Mouse (Mus musculus): ENCODE results near the gene Pou2f1. TPM values are rescaled to one million over a fixed set of nuclear protein-coding genes. Genes with fewer than 3 reads are reported as not detected.
A peak's percentile ranks its signal among the peaks of the same experiment; 100 is the strongest.

Gene Pou2f1
- polyA plus RNA-seq, 1 experiment from 2014 or later: 20.9 TPM

DNA sequence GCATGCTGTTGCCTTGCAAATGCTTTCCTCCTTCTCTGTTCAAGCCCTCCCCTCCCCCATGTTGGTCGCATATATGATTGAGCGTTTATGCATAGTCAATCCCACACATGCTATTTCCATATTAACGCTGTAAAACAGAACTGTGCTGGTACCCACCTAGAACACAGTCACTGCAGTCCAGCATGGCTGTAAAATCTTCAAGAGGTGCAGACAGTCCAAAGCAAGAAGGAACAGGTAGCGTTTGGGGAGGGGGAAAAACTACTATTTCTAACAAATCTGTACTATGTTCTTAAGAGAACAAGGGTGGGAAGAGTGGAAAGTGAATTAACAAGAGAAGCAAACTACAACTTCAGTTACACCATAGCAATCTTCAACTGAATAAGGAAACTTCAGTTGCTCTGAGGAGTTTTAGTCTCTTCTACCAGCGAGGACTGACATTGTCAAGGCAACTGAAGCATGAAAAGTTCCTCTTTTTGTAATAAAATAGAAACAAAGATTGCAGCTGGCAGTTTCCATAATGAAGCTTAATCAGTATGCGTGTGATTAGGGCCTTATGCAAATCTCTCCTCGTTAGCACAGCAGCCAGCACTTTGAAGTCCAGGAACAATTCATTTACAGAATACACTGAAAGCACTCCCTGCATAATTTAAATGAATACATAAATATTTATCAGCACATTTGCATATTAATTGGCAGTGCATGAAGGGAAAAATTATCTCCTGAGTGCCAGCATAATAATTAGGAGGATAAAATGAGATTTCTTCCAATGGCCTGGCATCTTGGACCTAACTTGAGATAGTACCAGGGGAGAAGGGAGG, 67.6 kb downstream of the Pou2f1 start:
- H3K9me3 ChIP-seq (ENCODE audit: control insufficient read depth, low read length): no peaks in the 10 kb centered on the region
- peak; percentile 95 for ATAC-seq (ENCODE audit: low read depth)
- no peak overlapping the region for H3K4me3 ChIP-seq (ENCODE audit: low read depth, low read length)
- H3K4me2 ChIP-seq (ENCODE audit: low read depth, low read length): peak overlapping the region; percentile 11; the same call in 1 of the 2 replicates
- WGBS: 26% methylated on average over 7 of the region's 7 CpGs
- no peaks in the 10 kb centered on the region for H3K27me3 ChIP-seq (ENCODE audit: control insufficient read depth, insufficient read depth, low read length)
- H3K27ac ChIP-seq (ENCODE audit: low read depth, low read length): peak overlapping the region; percentile 8; the same call in 1 of the 2 replicates
- H3K36me3 ChIP-seq (ENCODE audit: control insufficient read depth, insufficient read depth, low read length): no peaks in the 10 kb centered on the region
- peaks cover 15% of the 10 kb centered on the region for H3K4me1 ChIP-seq (ENCODE audit: control insufficient read depth, insufficient read depth, low read length)
- no peak overlapping the region for H3K9ac ChIP-seq (replicated peaks; ENCODE audit: low read depth, low read length)

- Histone ChIP-seq H3K9ac (replicated peaks; ENCODE audit: low read depth, low read length) (no peak overlapping the region), H3K27me3 (ENCODE audit: control insufficient read depth, insufficient read depth, low read length) (no peaks in the 10 kb centered on the region), H3K4me2 (ENCODE audit: low read depth, low read length) (peak overlapping the region; percentile 11; the same call in 1 of the 2 replicates), H3K27ac (ENCODE audit: low read depth, low read length) (peak overlapping the region; percentile 8; the same call in 1 of the 2 replicates), H3K36me3 (ENCODE audit: control insufficient read depth, insufficient read depth, low read length) (no peaks in the 10 kb centered on the region), H3K4me3 (ENCODE audit: low read depth, low read length) (0 out of 2 replicates have a peak overlapping the region, but pooled peaks have one; percentile 10), H3K4me1 (ENCODE audit: control insufficient read depth, insufficient read depth, low read length) (peaks cover 15% of the 10 kb centered on the region), H3K9me3 (ENCODE audit: control insufficient read depth, low read length) (no peaks in the 10 kb centered on the region)
- 32% methylated on average over 5 of the region's 5 CpGs for WGBS
- ATAC-seq (ENCODE audit: low read depth): no peak
Observed at GRCm38 (mm10) chr1:165933915-165934647, 68.4 kb downstream of the Pou2f1 start.

- no peaks in the 10 kb centered on the region for H3K27me3 ChIP-seq (ENCODE audit: control insufficient read depth, insufficient read depth, low read length)
- no peak overlapping the region; the same call in 1 of the 2 replicates for H3K4me2 ChIP-seq (ENCODE audit: low read depth, low read length)
- no peak overlapping the region for H3K27ac ChIP-seq (ENCODE audit: low read depth, low read length)
- H3K9me3 ChIP-seq (ENCODE audit: control insufficient read depth, low read length): no peaks in the 10 kb centered on the region
- no peak overlapping the region for H3K4me3 ChIP-seq (ENCODE audit: low read depth, low read length)
- 91% methylated on average over 2 of the region's 2 CpGs for WGBS
- no peak for ATAC-seq (ENCODE audit: low read depth)
- H3K36me3 ChIP-seq (ENCODE audit: control insufficient read depth, insufficient read depth, low read length): no peaks in the 10 kb centered on the region
- no peak overlapping the region for H3K9ac ChIP-seq (replicated peaks; ENCODE audit: low read depth, low read length)
- peaks cover 15% of the 10 kb centered on the region for H3K4me1 ChIP-seq (ENCODE audit: control insufficient read depth, insufficient read depth, low read length)
Observed at GRCm38 (mm10) chr1:165932842-165933241, 69.6 kb downstream of the Pou2f1 start.

DNA sequence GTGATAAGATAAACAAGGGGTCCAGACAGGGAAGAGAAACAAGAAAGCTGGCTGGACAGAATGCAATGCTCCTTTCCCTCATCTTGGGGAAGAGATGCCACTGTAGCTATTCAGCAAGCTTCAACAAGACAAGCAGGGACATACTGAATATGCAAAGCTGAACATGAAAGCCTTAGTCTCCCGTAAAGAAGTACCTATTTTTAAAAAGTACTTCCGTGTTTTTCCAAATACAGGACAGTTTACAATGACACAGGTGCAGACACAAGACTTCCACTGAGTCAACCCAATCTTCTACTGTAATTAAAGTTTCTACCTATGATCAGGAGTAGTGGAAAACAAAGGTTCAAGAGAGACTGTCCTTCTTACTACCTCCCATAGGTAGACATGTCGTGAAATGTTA, 72.0 kb downstream of the Pou2f1 start:
- Histone ChIP-seq H3K4me2 (ENCODE audit: low read depth, low read length) (no peak overlapping the region), H3K9me3 (ENCODE audit: control insufficient read depth, low read length) (no peaks in the 10 kb centered on the region), H3K36me3 (ENCODE audit: control insufficient read depth, insufficient read depth, low read length) (no peaks in the 10 kb centered on the region), H3K4me1 (ENCODE audit: control insufficient read depth, insufficient read depth, low read length) (peaks cover 8% of the 10 kb centered on the region), H3K4me3 (ENCODE audit: low read depth, low read length) (no peak overlapping the region), H3K27ac (ENCODE audit: low read depth, low read length) (no peak overlapping the region), H3K9ac (replicated peaks; ENCODE audit: low read depth, low read length) (no peak overlapping the region), H3K27me3 (ENCODE audit: control insufficient read depth, insufficient read depth, low read length) (no peaks in the 10 kb centered on the region)
- WGBS: 91% methylated on average over 3 of the region's 3 CpGs
- ATAC-seq (ENCODE audit: low read depth): no peak

DNA sequence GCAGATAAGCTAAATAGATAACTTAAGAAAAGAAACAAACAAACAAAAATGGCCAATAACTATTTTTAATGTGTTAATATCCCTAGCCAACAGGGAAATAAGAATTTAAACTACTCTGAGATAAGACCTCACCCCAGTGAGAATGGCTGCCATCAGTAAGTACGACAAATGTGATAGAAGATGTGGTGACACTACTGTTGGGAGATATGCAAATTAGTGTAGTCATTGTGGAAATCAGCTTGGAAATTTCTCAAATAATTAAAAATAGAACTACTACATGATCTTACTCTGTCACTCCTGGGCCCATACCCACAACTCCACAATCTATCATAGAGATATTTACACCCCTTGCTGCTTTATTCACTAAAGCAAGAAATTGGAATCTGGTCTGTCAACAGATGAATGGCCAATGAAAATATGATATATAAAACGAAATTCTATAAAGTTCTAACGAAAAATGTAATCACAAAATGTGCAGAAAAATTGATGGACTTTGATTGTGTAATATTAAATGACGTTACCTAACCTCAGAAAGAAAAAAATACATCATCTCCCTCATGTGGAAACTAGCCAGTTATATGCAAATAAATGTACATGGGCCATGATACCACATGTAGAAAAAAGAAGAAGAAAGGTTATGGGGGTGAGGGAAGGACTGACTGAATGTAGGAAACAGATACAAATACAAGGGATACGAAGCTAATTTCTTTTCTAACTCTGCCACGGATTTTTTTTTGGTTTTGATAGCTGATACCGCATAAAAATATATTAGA, 74.8 kb downstream of the Pou2f1 start:
- no peaks in the 10 kb centered on the region for H3K36me3 ChIP-seq (ENCODE audit: control insufficient read depth, insufficient read depth, low read length)
- no peak overlapping the region for H3K27ac ChIP-seq (ENCODE audit: low read depth, low read length)
- no peak overlapping the region for H3K4me2 ChIP-seq (ENCODE audit: low read depth, low read length)
- no peak overlapping the region for H3K4me3 ChIP-seq (ENCODE audit: low read depth, low read length)
- WGBS: 87% methylated on average over 7 of the region's 7 CpGs
- H3K9ac ChIP-seq (replicated peaks; ENCODE audit: low read depth, low read length): no peak overlapping the region
- no peaks in the 10 kb centered on the region for H3K9me3 ChIP-seq (ENCODE audit: control insufficient read depth, low read length)
- no peaks in the 10 kb centered on the region for H3K4me1 ChIP-seq (ENCODE audit: control insufficient read depth, insufficient read depth, low read length)
- no peak for ATAC-seq (ENCODE audit: low read depth)
- no peaks in the 10 kb centered on the region for H3K27me3 ChIP-seq (ENCODE audit: control insufficient read depth, insufficient read depth, low read length)

- Histone ChIP-seq H3K4me1 (ENCODE audit: control insufficient read depth, insufficient read depth, low read length) (no peaks in the 10 kb centered on the region), H3K9ac (replicated peaks; ENCODE audit: low read depth, low read length) (no peak overlapping the region), H3K27ac (ENCODE audit: low read depth, low read length) (no peak overlapping the region), H3K4me2 (ENCODE audit: low read depth, low read length) (no peak overlapping the region), H3K36me3 (ENCODE audit: control insufficient read depth, insufficient read depth, low read length) (no peaks in the 10 kb centered on the region), H3K27me3 (ENCODE audit: control insufficient read depth, insufficient read depth, low read length) (no peaks in the 10 kb centered on the region), H3K9me3 (ENCODE audit: control insufficient read depth, low read length) (no peaks in the 10 kb centered on the region), H3K4me3 (ENCODE audit: low read depth, low read length) (no peak overlapping the region)
- no peak for ATAC-seq (ENCODE audit: low read depth)
- 89% methylated on average over 2 of the region's 2 CpGs for WGBS
Observed at GRCm38 (mm10) chr1:165925207-165925606, 77.3 kb downstream of the Pou2f1 start.

DNA sequence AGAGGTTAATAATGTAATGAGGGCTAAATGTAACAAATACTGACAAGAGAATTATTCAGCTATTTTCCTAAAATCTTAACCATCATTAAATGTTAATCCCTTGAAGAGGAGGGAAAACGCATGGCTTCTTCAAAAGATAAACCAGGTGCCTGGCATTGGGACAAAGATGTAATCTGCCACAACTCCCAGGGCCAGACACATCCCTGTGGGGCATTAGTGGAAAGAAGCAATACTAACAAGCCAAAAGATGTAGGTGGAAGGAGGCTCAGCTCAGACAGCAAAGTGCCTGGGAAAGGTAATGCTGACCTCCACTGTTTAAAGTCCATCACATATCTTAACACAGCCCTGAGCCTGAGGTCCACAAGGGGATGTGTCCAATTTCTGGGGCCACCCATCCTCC, 80.0 kb downstream of the Pou2f1 start:
- Histone ChIP-seq H3K27me3 (ENCODE audit: control insufficient read depth, insufficient read depth, low read length) (no peaks in the 10 kb centered on the region), H3K4me1 (ENCODE audit: control insufficient read depth, insufficient read depth, low read length) (no peaks in the 10 kb centered on the region), H3K4me2 (ENCODE audit: low read depth, low read length) (no peak overlapping the region), H3K9ac (replicated peaks; ENCODE audit: low read depth, low read length) (no peak overlapping the region), H3K4me3 (ENCODE audit: low read depth, low read length) (no peak overlapping the region), H3K27ac (ENCODE audit: low read depth, low read length) (no peak overlapping the region), H3K36me3 (ENCODE audit: control insufficient read depth, insufficient read depth, low read length) (no peaks in the 10 kb centered on the region), H3K9me3 (ENCODE audit: control insufficient read depth, low read length) (no peaks in the 10 kb centered on the region)
- 86% methylated on average over 1 of the region's 1 CpGs for WGBS
- no peak for ATAC-seq (ENCODE audit: low read depth)

GRCm38 (mm10) chr1:165921026-165921425, 81.5 kb downstream of the Pou2f1 start:
- H3K9ac ChIP-seq (replicated peaks; ENCODE audit: low read depth, low read length): no peak overlapping the region
- peaks cover 4% of the 10 kb centered on the region; the same call in 1 of the 2 replicates for H3K36me3 ChIP-seq (ENCODE audit: control insufficient read depth, insufficient read depth, low read length)
- no peak overlapping the region for H3K4me3 ChIP-seq (ENCODE audit: low read depth, low read length)
- no peaks in the 10 kb centered on the region for H3K27me3 ChIP-seq (ENCODE audit: control insufficient read depth, insufficient read depth, low read length)
- no peaks in the 10 kb centered on the region for H3K4me1 ChIP-seq (ENCODE audit: control insufficient read depth, insufficient read depth, low read length)
- H3K9me3 ChIP-seq (ENCODE audit: control insufficient read depth, low read length): no peaks in the 10 kb centered on the region
- WGBS: 74% methylated on average over 3 of the region's 3 CpGs
- H3K27ac ChIP-seq (ENCODE audit: low read depth, low read length): no peak overlapping the region
- ATAC-seq (ENCODE audit: low read depth): no peak
- H3K4me2 ChIP-seq (ENCODE audit: low read depth, low read length): no peak overlapping the region

Data from neural tube, embryonic 14.5 days (tissue).